Mouse (Mus musculus) ovary, adult 10 weeks (tissue): Measurements from ENCODE around the gene Rrp7a. TPM values are rescaled to one million over a fixed set of nuclear protein-coding genes. Genes with fewer than 3 reads are reported as not detected.

Experiments used
- polyA plus RNA-seq: library from polyadenylated mRNA; stranded (reverse); fragments of 350-450 nt; fragmentation: Illumina TruSeq; extraction: RNeasy Lipid Tissue Mini Kit (QIAGEN cat#74804); gene quantifications from one replicate; pipeline ENCODE4 v1.2.3, GENCODE M21; 2014

Gene Rrp7a
- 0.48 TPM for polyA plus RNA-seq

DNA sequence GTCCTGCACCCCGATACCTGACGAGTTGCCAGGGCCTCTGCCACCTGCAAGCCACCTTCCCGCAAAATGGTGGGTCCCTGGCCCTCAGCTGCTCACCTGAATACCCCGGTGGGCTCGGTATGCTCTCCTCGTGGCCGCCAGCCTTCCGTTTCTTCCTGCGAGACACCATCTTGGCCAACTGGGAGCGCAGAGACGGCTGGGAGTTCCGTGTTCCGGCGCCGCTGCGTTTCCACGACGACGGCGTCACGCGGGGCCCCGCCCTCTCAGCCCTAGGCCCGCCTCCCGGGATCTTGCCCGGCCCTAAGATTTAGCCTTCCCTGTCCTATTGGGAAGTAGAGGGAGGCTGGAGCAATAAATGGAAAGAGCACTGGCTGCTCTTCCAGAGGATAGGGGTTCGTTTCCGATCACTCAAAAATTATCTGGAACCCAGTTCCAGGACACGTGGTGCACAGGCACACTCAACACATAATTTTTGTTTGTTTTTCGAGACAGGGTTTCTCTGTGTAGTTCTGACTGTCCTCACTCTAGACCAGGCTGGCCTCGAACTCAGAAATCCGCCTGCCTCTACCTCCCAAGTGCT, at the start of gene Rrp7a:
Gene Rrp7a, minus strand, starts transcription at position 236 of the 580 bp plus-strand sequence.

DNA sequence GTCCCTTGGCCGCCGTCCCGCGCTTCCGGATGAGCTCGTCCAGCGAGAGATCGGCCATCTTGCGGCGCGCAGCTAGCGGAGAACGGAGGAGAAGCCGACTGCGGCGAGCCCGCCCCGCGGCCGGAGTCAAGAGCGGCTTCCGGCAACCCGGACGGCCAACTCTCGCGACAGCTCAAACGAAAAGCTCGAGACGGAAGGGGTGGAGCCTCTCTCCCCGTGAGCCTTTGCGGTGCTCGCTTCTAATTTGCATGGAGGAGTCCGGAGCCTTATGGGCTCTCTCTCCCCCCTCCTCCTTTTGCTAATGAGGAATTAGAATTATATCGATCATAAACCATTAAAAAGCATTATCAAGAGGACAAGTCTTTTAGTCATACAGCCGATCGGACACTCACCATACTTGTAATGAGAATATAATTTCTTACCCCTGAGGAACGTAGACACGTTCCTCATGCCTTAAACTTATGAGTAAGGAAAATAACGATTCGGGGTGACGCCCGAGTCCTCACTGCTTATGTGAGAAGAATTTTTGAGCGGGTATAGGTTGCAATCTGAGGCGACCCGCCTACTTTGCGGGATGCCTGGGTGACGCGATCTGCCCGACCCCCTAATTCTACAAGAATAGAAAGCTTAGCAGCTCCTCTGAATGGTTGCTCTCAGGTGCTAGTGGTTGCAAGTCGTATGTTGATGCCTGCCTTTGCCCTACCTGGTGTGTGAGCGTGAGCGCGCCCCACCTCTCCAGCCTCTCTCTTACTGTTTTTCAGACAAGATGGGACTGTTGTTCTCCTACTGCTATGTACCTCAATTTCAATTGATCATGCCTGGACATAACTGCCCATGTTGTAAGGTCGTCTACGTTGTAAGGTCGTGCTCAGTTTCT, 26.8 kb upstream of the Rrp7a start, which contains the start of gene Poldip3:
Gene Poldip3, minus strand, starts transcription at position 189 of the 877 bp plus-strand sequence.

DNA sequence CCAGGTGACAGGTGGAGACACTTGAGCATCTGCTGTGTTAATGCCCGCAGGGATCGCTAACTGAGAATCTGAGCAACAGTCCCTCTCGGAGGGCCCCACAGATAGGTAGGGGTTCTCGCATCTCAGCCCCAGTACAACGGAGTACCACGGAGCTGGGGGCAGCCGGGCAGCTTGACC, 33.3 kb downstream of the Rrp7a start, which contains the start of gene Serhl:
Gene Serhl, plus strand, starts transcription at position 78 of the 177 bp plus-strand sequence.

Other genes with a start within 250 kb of the Rrp7a start
- gene Tcf20, start 134.9 kb downstream of the Rrp7a start, polyA plus RNA-seq = 19.2 TPM
- gene Nfam1, start 89.5 kb downstream of the Rrp7a start, polyA plus RNA-seq = 0.46 TPM
- 2.3 TPM for gene Serhl, start 33.3 kb downstream of the Rrp7a start, polyA plus RNA-seq
- gene Poldip3, start 26.6 kb upstream of the Rrp7a start, polyA plus RNA-seq = 23.3 TPM
- gene Cyb5r3, start 49.8 kb upstream of the Rrp7a start, polyA plus RNA-seq = 81.1 TPM
- gene A4galt, start 129.0 kb upstream of the Rrp7a start, polyA plus RNA-seq = 3.2 TPM
- gene Arfgap3, start 227.4 kb upstream of the Rrp7a start, polyA plus RNA-seq = 17.6 TPM